Mouse (Mus musculus): ENCODE measurements around the gene Adcy1. TPM values are rescaled to one million over a fixed set of nuclear protein-coding genes. Genes with fewer than 3 reads are reported as not detected.

Gene Adcy1
- polyA plus RNA-seq, 1 experiment from 2014 or later, result 1.5 TPM

- Histone ChIP-seq H3K4me1 (no peaks in the 10 kb centered on the region), H3K4me3 (replicated peaks) (no peak overlapping the region), H3K27me3 (no peaks in the 10 kb centered on the region), H3K9ac (no peak overlapping the region), H3K9me3 (replicated peaks) (no peaks in the 10 kb centered on the region), H3K4me2 (no peak overlapping the region), H3K36me3 (0 out of 2 replicates have a peak, but pooled peaks cover 4% of the 10 kb centered on the region), H3K27ac (no peak overlapping the region)
- no peak for ATAC-seq (replicated peaks; ENCODE audit: low FRiP score)
- WGBS, result 70% methylated on average over 6 of the region's 6 CpGs
Measured at GRCm38 (mm10) chr11:7113687-7114086, 50.4 kb downstream of the Adcy1 start.

- Histone ChIP-seq H3K9ac (no peak overlapping the region), H3K4me2 (no peak overlapping the region), H3K9me3 (replicated peaks) (no peaks in the 10 kb centered on the region), H3K36me3 (0 out of 2 replicates have a peak, but pooled peaks cover 1% of the 10 kb centered on the region), H3K4me1 (no peaks in the 10 kb centered on the region), H3K27me3 (no peaks in the 10 kb centered on the region), H3K4me3 (replicated peaks) (no peak overlapping the region), H3K27ac (no peak overlapping the region)
- 48% methylated on average over 9 of the region's 9 CpGs for WGBS
- no peak for ATAC-seq (replicated peaks; ENCODE audit: low FRiP score)
Measured at GRCm38 (mm10) chr11:7114312-7114711, 51.0 kb downstream of the Adcy1 start.

GRCm38 (mm10) chr11:7116647-7117046, 53.4 kb downstream of the Adcy1 start:
- WGBS, result 74% methylated on average over 2 of the region's 2 CpGs

GRCm38 (mm10) chr11:7129319-7130051, 66.2 kb downstream of the Adcy1 start:
- no peak overlapping the region for H3K27ac ChIP-seq
- H3K9ac ChIP-seq, result no peak overlapping the region
- ATAC-seq (replicated peaks; ENCODE audit: low FRiP score), result no peak
- no peak overlapping the region for H3K4me3 ChIP-seq (replicated peaks)
- no peak overlapping the region for H3K4me2 ChIP-seq
- no peaks in the 10 kb centered on the region for H3K9me3 ChIP-seq (replicated peaks)
- 70% methylated on average over 8 of the region's 8 CpGs for WGBS
- H3K36me3 ChIP-seq, result no peaks in the 10 kb centered on the region
- H3K27me3 ChIP-seq, result no peaks in the 10 kb centered on the region
- H3K4me1 ChIP-seq, result no peaks in the 10 kb centered on the region

More at GRCm38 (mm10) chr11:7116647-7117046, 53.4 kb downstream of the Adcy1 start:
- H3K4me2 ChIP-seq, result no peak overlapping the region
- no peak overlapping the region for H3K4me3 ChIP-seq (replicated peaks)
- no peaks in the 10 kb centered on the region for H3K9me3 ChIP-seq (replicated peaks)
- H3K4me1 ChIP-seq, result no peaks in the 10 kb centered on the region
- no peak for ATAC-seq (replicated peaks; ENCODE audit: low FRiP score)
- H3K27ac ChIP-seq, result no peak overlapping the region
- no peaks in the 10 kb centered on the region for H3K36me3 ChIP-seq
- no peaks in the 10 kb centered on the region for H3K27me3 ChIP-seq
- H3K9ac ChIP-seq, result no peak overlapping the region

- no peaks in the 10 kb centered on the region for H3K4me1 ChIP-seq
- H3K9me3 ChIP-seq (replicated peaks), result no peaks in the 10 kb centered on the region
- no peaks in the 10 kb centered on the region for H3K27me3 ChIP-seq
- no peak overlapping the region for H3K4me2 ChIP-seq
- no peak overlapping the region for H3K9ac ChIP-seq
- no peak for ATAC-seq (replicated peaks; ENCODE audit: low FRiP score)
- no peak overlapping the region for H3K4me3 ChIP-seq (replicated peaks)
- 92% methylated on average over 7 of the region's 7 CpGs for WGBS
- no peak overlapping the region for H3K27ac ChIP-seq
- no peaks in the 10 kb centered on the region for H3K36me3 ChIP-seq
Measured at GRCm38 (mm10) chr11:7132736-7133387, 69.6 kb downstream of the Adcy1 start.

- H3K9me3 ChIP-seq (replicated peaks), result no peaks in the 10 kb centered on the region
- no peak overlapping the region for H3K4me2 ChIP-seq
- no peaks in the 10 kb centered on the region for H3K27me3 ChIP-seq
- H3K4me1 ChIP-seq, result no peaks in the 10 kb centered on the region
- WGBS, result 89% methylated on average over 5 of the region's 5 CpGs
- H3K9ac ChIP-seq, result no peak overlapping the region
- H3K4me3 ChIP-seq (replicated peaks), result no peak overlapping the region
- no peak overlapping the region for H3K27ac ChIP-seq
- no peak for ATAC-seq (replicated peaks; ENCODE audit: low FRiP score)
- H3K36me3 ChIP-seq, result no peaks in the 10 kb centered on the region
Measured at GRCm38 (mm10) chr11:7133736-7134135, 70.4 kb downstream of the Adcy1 start.

GRCm38 (mm10) chr11:7134319-7134718, 71.0 kb downstream of the Adcy1 start:
- Histone ChIP-seq H3K27me3 (no peaks in the 10 kb centered on the region), H3K9me3 (replicated peaks) (no peaks in the 10 kb centered on the region), H3K9ac (no peak overlapping the region), H3K4me1 (no peaks in the 10 kb centered on the region), H3K27ac (no peak overlapping the region), H3K4me3 (replicated peaks) (no peak overlapping the region), H3K36me3 (no peaks in the 10 kb centered on the region), H3K4me2 (no peak overlapping the region)
- WGBS, result 61% methylated on average over 5 of the region's 5 CpGs
- no peak for ATAC-seq (replicated peaks; ENCODE audit: low FRiP score)

- H3K27ac ChIP-seq, result no peak overlapping the region
- H3K4me3 ChIP-seq (replicated peaks), result no peak overlapping the region
- no peak for ATAC-seq (replicated peaks; ENCODE audit: low FRiP score)
- no peak overlapping the region for H3K9ac ChIP-seq
- H3K9me3 ChIP-seq (replicated peaks), result no peaks in the 10 kb centered on the region
- H3K27me3 ChIP-seq, result no peaks in the 10 kb centered on the region
- 56% methylated on average over 6 of the region's 6 CpGs for WGBS
- no peaks in the 10 kb centered on the region for H3K4me1 ChIP-seq
- no peak overlapping the region for H3K4me2 ChIP-seq
- H3K36me3 ChIP-seq, result no peaks in the 10 kb centered on the region
Measured at GRCm38 (mm10) chr11:7135301-7135700, 72.0 kb downstream of the Adcy1 start.

- no peak overlapping the region for H3K4me2 ChIP-seq
- no peaks in the 10 kb centered on the region for H3K4me1 ChIP-seq
- 84% methylated on average over 9 of the region's 9 CpGs for WGBS
- no peak overlapping the region for H3K9ac ChIP-seq
- no peaks in the 10 kb centered on the region for H3K36me3 ChIP-seq
- no peaks in the 10 kb centered on the region for H3K27me3 ChIP-seq
- no peaks in the 10 kb centered on the region for H3K9me3 ChIP-seq (replicated peaks)
- H3K4me3 ChIP-seq (replicated peaks), result no peak overlapping the region
- ATAC-seq (replicated peaks; ENCODE audit: low FRiP score), result no peak
- H3K27ac ChIP-seq, result no peak overlapping the region
Measured at GRCm38 (mm10) chr11:7135763-7136162, 72.5 kb downstream of the Adcy1 start.

GRCm38 (mm10) chr11:7136246-7136855, 73.1 kb downstream of the Adcy1 start:
- Histone ChIP-seq H3K9me3 (replicated peaks) (no peaks in the 10 kb centered on the region), H3K36me3 (no peaks in the 10 kb centered on the region), H3K4me3 (replicated peaks) (no peak overlapping the region), H3K27ac (no peak overlapping the region), H3K4me2 (no peak overlapping the region), H3K4me1 (no peaks in the 10 kb centered on the region), H3K27me3 (no peaks in the 10 kb centered on the region), H3K9ac (no peak overlapping the region)
- 93% methylated on average over 5 of the region's 5 CpGs for WGBS
- ATAC-seq (replicated peaks; ENCODE audit: low FRiP score), result no peak

GRCm38 (mm10) chr11:7138370-7138769, 75.1 kb downstream of the Adcy1 start:
- WGBS, result 84% methylated on average over 8 of the region's 8 CpGs
- Histone ChIP-seq H3K4me3 (replicated peaks) (no peak overlapping the region), H3K27ac (no peak overlapping the region), H3K27me3 (no peaks in the 10 kb centered on the region), H3K9me3 (replicated peaks) (no peaks in the 10 kb centered on the region), H3K4me1 (peaks cover 6% of the 10 kb centered on the region), H3K36me3 (no peaks in the 10 kb centered on the region), H3K4me2 (no peak overlapping the region), H3K9ac (no peak overlapping the region)
- ATAC-seq (replicated peaks; ENCODE audit: low FRiP score), result no peak

- Histone ChIP-seq H3K4me3 (replicated peaks) (no peak overlapping the region), H3K27me3 (no peaks in the 10 kb centered on the region), H3K9me3 (replicated peaks) (no peaks in the 10 kb centered on the region), H3K9ac (no peak overlapping the region), H3K36me3 (no peaks in the 10 kb centered on the region), H3K4me2 (no peak overlapping the region), H3K4me1 (peaks cover 6% of the 10 kb centered on the region), H3K27ac (no peak overlapping the region)
- no peak for ATAC-seq (replicated peaks; ENCODE audit: low FRiP score)
- WGBS, result 92% methylated on average over 3 of the region's 3 CpGs
Measured at GRCm38 (mm10) chr11:7140449-7140848, 77.2 kb downstream of the Adcy1 start.

All from kidney, embryonic 15.5 days (tissue).